Mouse (Mus musculus): ENCODE results near the gene Atp6v0a1. TPM values are rescaled to one million over a fixed set of nuclear protein-coding genes. Genes with fewer than 3 reads are reported as not detected.
A peak's percentile ranks its signal among the peaks of the same experiment; 100 is the strongest.

The Atp6v0a1 gene
- polyA plus RNA-seq, 1 experiment from 2014 or later, result 34.4 TPM

DNA sequence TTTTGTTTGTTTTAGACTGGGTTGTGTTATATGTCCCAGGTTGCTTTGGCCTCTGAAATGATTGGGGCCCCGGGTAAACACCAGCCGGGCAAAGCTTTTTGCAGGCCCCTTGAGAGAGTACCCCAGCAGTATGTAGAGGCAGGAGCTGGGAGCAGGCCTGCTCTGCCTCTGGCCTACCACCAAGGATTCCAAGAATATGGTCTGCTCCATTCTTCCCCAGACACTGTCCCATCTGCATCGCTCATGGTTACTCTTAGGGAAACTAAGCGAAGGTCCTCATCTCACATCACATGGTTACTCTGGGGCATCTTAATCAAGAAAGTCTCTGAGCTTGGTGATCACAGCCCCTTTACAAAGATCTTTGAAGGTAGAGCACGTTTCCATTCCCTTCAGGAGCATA is 40.8 kb upstream of the Atp6v0a1 start:
- H3K9ac ChIP-seq, result peak overlapping the region; percentile 81
- WGBS, result 73% methylated on average over 5 of the region's 5 CpGs
- peak overlapping the region; percentile 74 for H3K4me3 ChIP-seq
- H3K27ac ChIP-seq, result no peak overlapping the region
- peaks cover 42% of the 10 kb centered on the region for H3K4me1 ChIP-seq
- no peak for ATAC-seq (ENCODE audit: low FRiP score, low read depth)
- peaks cover 4% of the 10 kb centered on the region; the same call in 1 of the 2 replicates for H3K36me3 ChIP-seq
- no peaks in the 10 kb centered on the region for H3K9me3 ChIP-seq
- H3K27me3 ChIP-seq, result peaks cover 95% of the 10 kb centered on the region
- peak overlapping the region; percentile 85 for H3K4me2 ChIP-seq (replicated peaks)

DNA sequence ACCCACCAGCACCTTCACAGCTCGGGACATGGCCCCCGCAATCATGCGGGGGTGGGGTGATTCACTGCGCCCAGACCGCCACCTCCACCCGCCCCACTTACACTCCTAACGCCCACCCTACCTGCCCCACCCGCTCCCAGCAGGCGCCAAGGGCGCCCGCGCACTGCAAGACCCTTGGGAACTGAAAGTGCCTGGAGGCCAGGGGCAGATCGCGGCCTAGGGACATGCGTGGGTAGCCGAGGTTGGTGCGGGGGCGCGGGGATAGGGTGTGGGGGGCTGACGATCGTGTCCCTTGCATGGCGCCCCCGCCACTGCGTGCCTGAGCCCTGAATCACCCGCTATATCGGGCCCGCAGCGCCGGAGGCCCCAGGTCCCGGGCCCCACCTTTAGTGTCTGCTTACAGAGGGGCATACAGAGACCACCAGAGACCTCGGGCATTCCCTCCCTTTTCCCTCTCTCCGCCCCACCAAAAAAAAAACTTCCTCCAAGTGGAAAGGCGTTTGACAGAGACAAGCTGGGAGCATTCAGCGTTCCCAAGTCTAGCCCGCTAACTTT is 40.0 kb upstream of the Atp6v0a1 start:
- H3K9me3 ChIP-seq, result no peaks in the 10 kb centered on the region
- peak overlapping the region; percentile 81 for H3K9ac ChIP-seq
- H3K4me1 ChIP-seq, result peaks cover 35% of the 10 kb centered on the region
- H3K27me3 ChIP-seq, result peaks cover 96% of the 10 kb centered on the region
- peak overlapping the region; percentile 85 for H3K4me2 ChIP-seq (replicated peaks)
- H3K27ac ChIP-seq, result 0 out of 2 replicates have a peak overlapping the region, but pooled peaks have one; percentile 52
- H3K4me3 ChIP-seq, result peak overlapping the region; percentile 74
- WGBS, result 3% methylated on average over 33 of the region's 35 CpGs
- no peak for ATAC-seq (ENCODE audit: low FRiP score, low read depth)
- peaks cover under 1% of the 10 kb centered on the region; the same call in 1 of the 2 replicates for H3K36me3 ChIP-seq

DNA sequence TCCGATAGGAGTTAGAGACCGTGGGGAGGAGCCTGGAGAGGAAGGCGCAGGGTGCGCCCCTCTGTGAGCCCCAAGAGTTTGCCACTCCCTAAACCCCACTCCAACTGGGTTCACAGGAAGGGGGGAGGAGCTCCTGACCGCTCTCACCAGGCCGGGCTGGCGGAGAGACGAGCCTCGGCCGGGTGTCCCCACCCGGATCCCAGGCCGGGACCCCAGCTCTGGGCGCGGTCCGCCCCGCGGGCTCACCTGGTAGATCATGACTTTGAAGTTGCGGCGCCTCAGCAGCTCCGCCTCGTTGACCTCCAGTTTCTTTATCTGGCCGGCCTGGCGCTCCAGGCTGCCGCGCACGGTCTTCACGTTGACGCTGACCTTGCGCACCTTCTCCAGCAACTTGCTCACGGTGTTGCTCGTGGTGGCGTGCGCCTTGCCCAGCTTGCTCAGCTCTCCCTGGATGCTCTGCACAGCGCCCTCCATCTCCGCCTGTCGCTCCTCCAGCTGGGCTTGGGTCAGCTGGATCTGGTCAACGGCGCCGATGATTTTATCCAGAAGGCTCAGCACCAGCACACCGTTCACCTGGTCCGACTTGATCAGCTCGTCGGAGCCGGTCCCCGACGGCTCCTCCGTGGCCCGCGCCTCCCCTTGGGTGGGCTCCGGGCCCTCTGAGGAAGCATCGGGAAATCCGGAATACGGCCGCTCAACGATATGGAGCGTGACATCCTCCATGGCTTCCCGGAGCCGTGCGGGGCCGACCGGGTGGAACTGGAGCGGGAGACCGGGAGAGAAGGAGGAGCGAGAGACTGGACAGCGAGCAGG is 39.3 kb upstream of the Atp6v0a1 start:
- H3K4me3 ChIP-seq, result peak overlapping the region; percentile 74
- no peaks in the 10 kb centered on the region for H3K9me3 ChIP-seq
- H3K4me1 ChIP-seq, result peaks cover 30% of the 10 kb centered on the region
- H3K4me2 ChIP-seq (replicated peaks), result peak overlapping the region; percentile 85
- peak; percentile 52 for ATAC-seq (ENCODE audit: low FRiP score, low read depth)
- peak overlapping the region; percentile 59 for H3K27ac ChIP-seq
- H3K36me3 ChIP-seq, result no peaks in the 10 kb centered on the region
- WGBS, result under 1% methylated on average over 65 of the region's 65 CpGs
- H3K9ac ChIP-seq, result peak overlapping the region; percentile 81
- H3K27me3 ChIP-seq, result peaks cover 96% of the 10 kb centered on the region

DNA sequence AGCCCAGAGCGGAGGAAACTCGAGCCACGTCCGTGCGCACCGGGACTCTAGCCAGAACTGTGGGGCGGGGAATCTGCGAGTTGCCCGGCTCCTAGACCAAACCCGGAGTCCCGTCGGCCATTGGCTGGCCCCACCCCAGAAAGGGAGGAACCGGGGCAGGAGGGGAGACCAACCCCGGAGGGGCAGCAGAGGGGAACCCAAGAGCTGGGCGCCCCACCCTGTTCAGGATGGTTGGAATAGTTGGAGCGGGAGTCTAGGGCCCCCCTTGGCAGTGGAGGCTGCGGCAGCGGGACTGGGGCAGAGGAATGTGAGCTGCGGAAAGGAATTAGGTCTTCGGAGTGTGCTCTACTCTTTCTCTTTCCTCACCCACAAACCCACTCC is 38.7 kb upstream of the Atp6v0a1 start, which contains the start of gene Cavin1:
Gene Cavin1 (minus strand): TSS at position 331 of the 381 bp plus-strand sequence.
- peak; percentile 92 for ATAC-seq (ENCODE audit: low FRiP score, low read depth)
- Histone ChIP-seq H3K9me3 (no peaks in the 10 kb centered on the region), H3K4me1 (peaks cover 30% of the 10 kb centered on the region), H3K9ac (peak within 1 kb of the TSS; percentile 81), H3K27ac (peak within 1 kb of the TSS; percentile 65), H3K36me3 (no peaks in the 10 kb centered on the region), H3K4me3 (peak within 1 kb of the TSS; percentile 74), H3K27me3 (peaks cover 95% of the 10 kb centered on the region), H3K4me2 (replicated peaks) (peak within 1 kb of the TSS; percentile 85)
- under 1% methylated on average over 20 of the region's 20 CpGs for WGBS

DNA sequence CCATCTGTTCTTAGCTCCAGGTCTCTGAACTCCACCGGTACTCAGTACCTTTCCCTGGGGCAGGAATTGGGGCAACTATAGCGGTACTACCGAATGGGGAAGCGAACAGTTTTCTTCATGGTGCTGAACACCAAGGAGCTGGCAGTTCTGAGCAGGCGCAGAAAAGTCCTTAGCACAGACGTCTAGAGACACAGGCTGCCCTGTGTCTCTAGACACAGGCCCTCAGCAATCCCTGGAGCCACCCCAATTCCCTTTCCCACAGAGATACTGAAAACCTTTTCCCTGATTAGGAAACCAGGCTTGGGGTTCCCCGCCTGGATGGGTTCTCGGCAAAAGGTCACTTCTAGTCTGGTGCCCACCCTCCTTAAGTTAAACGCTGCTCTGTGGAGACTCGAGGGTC is 37.8 kb upstream of the Atp6v0a1 start:
- no peak overlapping the region for H3K4me3 ChIP-seq
- no peak overlapping the region for H3K27ac ChIP-seq
- peaks cover 30% of the 10 kb centered on the region for H3K4me1 ChIP-seq
- H3K9ac ChIP-seq, result no peak overlapping the region
- no peaks in the 10 kb centered on the region for H3K36me3 ChIP-seq
- no peak for ATAC-seq (ENCODE audit: low FRiP score, low read depth)
- H3K9me3 ChIP-seq, result no peaks in the 10 kb centered on the region
- peak overlapping the region; percentile 85 for H3K4me2 ChIP-seq (replicated peaks)
- WGBS, result 58% methylated on average over 10 of the region's 10 CpGs
- peaks cover 86% of the 10 kb centered on the region for H3K27me3 ChIP-seq

DNA sequence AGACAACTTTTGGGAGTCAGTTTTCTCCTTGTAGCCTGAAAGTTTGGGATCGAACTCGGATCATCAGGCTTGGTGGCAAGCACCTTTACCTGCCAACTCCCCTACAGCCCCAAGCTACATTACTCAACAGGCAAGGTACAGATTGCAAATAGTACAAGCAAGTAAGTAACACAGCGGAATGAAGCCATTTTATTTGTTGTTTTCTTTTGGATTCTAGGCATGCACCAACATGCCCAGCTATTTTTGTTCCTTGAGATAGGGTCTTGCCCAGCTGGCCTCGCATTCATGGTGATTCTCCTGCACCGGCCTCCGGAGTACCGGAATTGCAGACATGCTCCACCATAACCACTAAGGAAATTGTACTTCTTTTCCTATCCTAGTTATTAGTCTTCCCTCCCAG is 36.0 kb upstream of the Atp6v0a1 start:
- Histone ChIP-seq H3K4me2 (replicated peaks) (no peak overlapping the region), H3K9me3 (no peaks in the 10 kb centered on the region), H3K27ac (no peak overlapping the region), H3K4me1 (peaks cover 24% of the 10 kb centered on the region), H3K27me3 (peaks cover 75% of the 10 kb centered on the region), H3K9ac (no peak overlapping the region), H3K4me3 (no peak overlapping the region), H3K36me3 (no peaks in the 10 kb centered on the region)
- ATAC-seq (ENCODE audit: low FRiP score, low read depth), result no peak
- 87% methylated on average over 7 of the region's 7 CpGs for WGBS

DNA sequence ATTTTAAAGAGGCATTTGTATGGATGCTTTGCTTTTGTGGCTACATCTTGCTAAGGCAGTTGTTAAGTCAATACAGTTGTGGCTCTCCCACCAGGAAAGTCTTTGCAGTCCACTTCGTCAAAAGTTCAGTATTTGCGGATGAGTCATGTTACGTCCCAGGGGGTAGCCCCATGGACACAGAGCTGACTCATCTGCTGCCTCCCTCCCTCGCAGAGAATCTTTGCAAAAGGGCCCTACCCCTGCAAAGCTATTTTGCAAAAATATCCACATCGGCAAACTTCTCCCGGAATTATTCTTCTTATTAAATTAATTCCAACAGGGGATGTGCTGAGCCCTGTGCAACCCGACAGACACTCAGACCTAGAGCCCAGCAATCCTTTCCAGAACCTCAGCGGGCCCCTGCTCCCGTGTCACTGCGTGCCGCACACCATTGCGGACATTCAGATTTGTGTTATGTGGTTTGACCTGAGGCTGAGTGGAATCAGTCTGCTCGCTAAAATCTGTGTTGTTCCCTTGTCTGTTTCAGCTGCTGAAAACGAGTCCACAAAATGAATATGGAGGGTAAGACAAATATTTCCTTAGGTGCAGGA is 34.8 kb upstream of the Atp6v0a1 start:
- no peak overlapping the region for H3K9ac ChIP-seq
- peaks cover 65% of the 10 kb centered on the region for H3K27me3 ChIP-seq
- H3K27ac ChIP-seq, result no peak overlapping the region
- H3K4me3 ChIP-seq, result no peak overlapping the region
- 75% methylated on average over 14 of the region's 14 CpGs for WGBS
- H3K36me3 ChIP-seq, result no peaks in the 10 kb centered on the region
- ATAC-seq (ENCODE audit: low FRiP score, low read depth), result no peak
- no peak overlapping the region for H3K4me2 ChIP-seq (replicated peaks)
- peaks cover 11% of the 10 kb centered on the region for H3K4me1 ChIP-seq
- no peaks in the 10 kb centered on the region for H3K9me3 ChIP-seq

DNA sequence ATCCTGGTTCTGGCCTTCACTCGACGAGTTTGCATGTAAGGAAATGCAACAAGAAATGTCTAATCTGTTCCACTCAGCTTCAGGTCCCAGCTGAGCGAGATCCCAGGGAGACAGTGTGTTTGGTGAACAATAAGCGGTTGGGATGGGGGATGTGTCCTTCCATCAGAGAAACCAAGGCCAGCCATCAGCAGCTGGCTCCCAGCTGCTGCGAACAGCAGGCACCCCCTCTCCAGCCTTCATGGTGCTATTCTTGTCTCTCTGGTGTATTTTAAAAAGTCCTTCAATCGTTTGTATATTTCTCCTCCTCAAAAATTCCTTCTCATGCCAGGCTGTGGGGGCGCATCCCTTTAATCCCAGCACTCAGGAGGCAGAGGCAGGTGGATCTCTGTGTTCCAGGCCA is 34.0 kb upstream of the Atp6v0a1 start:
- H3K27ac ChIP-seq, result no peak overlapping the region

DNA sequence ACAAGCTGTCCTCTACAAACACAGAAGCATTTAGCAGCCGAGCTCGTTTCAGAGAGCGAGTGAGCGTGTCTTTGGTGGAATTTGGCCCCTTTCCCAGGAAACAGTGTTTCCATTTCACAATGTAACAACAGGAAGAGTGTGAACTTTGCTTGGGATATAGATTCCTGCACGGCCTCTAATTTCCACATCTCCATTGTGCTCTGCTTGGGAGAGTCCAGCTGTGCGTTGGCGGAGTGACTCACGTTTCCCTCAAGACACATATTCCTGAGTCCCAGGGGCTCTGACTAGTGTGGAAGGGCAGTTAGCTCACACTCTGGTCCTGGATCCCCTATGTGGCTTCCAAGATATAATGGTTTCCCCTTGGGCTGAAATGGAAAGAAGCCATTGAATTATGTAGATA is 29.4 kb upstream of the Atp6v0a1 start:
- WGBS, result 61% methylated on average over 8 of the region's 8 CpGs
- H3K4me3 ChIP-seq, result no peak overlapping the region
- ATAC-seq (ENCODE audit: low FRiP score, low read depth), result no peak
- H3K27me3 ChIP-seq, result peaks cover 40% of the 10 kb centered on the region
- H3K9me3 ChIP-seq, result no peaks in the 10 kb centered on the region
- no peaks in the 10 kb centered on the region; the same call in 1 of the 2 replicates for H3K4me1 ChIP-seq
- H3K27ac ChIP-seq, result no peak overlapping the region; the same call in 1 of the 2 replicates
- no peak overlapping the region for H3K4me2 ChIP-seq (replicated peaks)
- no peaks in the 10 kb centered on the region for H3K36me3 ChIP-seq
- H3K9ac ChIP-seq, result no peak overlapping the region

More for the DNA sequence above, 34.0 kb upstream of the Atp6v0a1 start:
- Histone ChIP-seq H3K4me1 (peaks cover 8% of the 10 kb centered on the region), H3K36me3 (no peaks in the 10 kb centered on the region), H3K27me3 (peaks cover 61% of the 10 kb centered on the region), H3K9me3 (no peaks in the 10 kb centered on the region), H3K4me3 (no peak overlapping the region), H3K4me2 (replicated peaks) (no peak overlapping the region), H3K9ac (no peak overlapping the region)
- no peak for ATAC-seq (ENCODE audit: low FRiP score, low read depth)
- 67% methylated on average over 7 of the region's 7 CpGs for WGBS

DNA sequence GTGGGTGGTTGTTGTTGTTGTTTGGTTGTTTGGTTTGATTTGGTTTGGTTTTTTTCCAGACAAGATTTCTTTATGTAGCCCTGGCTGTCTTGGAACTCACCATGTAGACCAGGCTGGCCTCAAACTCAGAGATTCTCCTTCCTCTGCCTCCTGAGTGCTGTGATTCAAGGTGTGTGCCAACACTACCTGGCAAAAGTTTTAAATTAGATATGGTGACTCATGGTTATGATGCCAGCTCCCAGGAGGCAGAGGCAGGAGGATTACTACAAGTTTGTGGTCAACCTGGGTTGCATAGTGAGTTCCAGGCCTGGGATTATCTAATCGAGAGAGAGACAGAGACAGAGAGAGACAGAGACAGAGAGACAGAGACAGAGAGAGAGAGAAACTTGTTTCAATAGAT is 28.8 kb upstream of the Atp6v0a1 start:
- Histone ChIP-seq H3K9ac (no peak overlapping the region), H3K27ac (no peak overlapping the region), H3K4me2 (replicated peaks) (no peak overlapping the region), H3K9me3 (no peaks in the 10 kb centered on the region), H3K4me1 (no peaks in the 10 kb centered on the region; the same call in 1 of the 2 replicates), H3K36me3 (no peaks in the 10 kb centered on the region), H3K4me3 (no peak overlapping the region), H3K27me3 (peaks cover 35% of the 10 kb centered on the region)
- 71% methylated on average over 1 of the region's 1 CpGs for WGBS
- ATAC-seq (ENCODE audit: low FRiP score, low read depth), result no peak

DNA sequence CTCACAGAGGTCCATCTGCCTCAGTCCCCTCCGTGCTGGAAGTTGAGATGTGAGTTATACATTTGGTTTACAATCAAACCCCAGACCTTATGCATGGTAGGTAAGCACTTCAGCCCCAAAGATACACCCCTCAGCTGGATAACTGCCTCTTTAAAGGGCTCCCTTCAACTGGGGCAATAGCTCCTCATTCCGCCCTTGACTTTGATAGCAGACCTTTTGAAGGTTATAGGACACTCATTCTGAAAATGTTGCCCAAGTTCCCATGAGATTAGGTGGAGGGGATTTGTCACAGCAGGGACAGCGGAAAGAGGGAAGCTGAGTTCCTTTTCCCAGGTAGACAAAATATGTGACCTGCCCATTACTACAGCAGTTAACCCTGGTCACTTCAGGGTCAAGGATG is 28.0 kb upstream of the Atp6v0a1 start:
- ATAC-seq (ENCODE audit: low FRiP score, low read depth), result no peak

DNA sequence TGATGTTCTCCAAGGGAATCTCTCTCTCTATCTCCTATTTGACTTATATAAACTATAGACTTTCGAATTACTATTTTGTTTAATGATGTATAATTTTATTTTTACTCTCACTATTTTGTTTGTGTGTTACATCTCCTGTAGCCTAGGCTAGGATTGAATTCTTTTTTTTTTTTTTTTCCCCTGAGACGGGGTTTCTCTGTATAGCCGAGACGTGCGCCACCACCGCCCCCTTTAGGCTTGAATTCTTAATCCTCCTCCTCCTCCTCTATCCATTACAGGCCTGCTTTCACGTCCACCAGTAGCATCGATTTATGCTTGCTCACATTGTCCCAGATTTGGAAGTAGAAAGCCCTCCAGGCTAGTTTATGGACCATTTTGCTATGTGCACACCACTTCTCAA is 27.2 kb upstream of the Atp6v0a1 start:
- H3K4me1 ChIP-seq, result no peaks in the 10 kb centered on the region; the same call in 1 of the 2 replicates
- ATAC-seq (ENCODE audit: low FRiP score, low read depth), result no peak
- H3K4me2 ChIP-seq (replicated peaks), result no peak overlapping the region
- no peaks in the 10 kb centered on the region for H3K36me3 ChIP-seq
- H3K27ac ChIP-seq, result no peak overlapping the region
- no peak overlapping the region for H3K4me3 ChIP-seq
- WGBS, result 13% methylated on average over 8 of the region's 8 CpGs
- no peaks in the 10 kb centered on the region for H3K9me3 ChIP-seq
- H3K27me3 ChIP-seq, result peaks cover 33% of the 10 kb centered on the region
- H3K9ac ChIP-seq, result no peak overlapping the region

More for the DNA sequence above, 28.0 kb upstream of the Atp6v0a1 start:
- 59% methylated on average over 3 of the region's 3 CpGs for WGBS
- no peak overlapping the region for H3K4me3 ChIP-seq
- peaks cover 34% of the 10 kb centered on the region for H3K27me3 ChIP-seq
- no peak overlapping the region for H3K4me2 ChIP-seq (replicated peaks)
- H3K9ac ChIP-seq, result no peak overlapping the region
- H3K27ac ChIP-seq, result no peak overlapping the region
- no peaks in the 10 kb centered on the region for H3K36me3 ChIP-seq
- H3K9me3 ChIP-seq, result no peaks in the 10 kb centered on the region
- no peaks in the 10 kb centered on the region; the same call in 1 of the 2 replicates for H3K4me1 ChIP-seq

All from limb, embryonic 13.5 days (tissue).